Mouse (Mus musculus): ENCODE measurements at regions not wholly inside any gene's neighbourhood (a gene's known extent, or its start where the extent isn't known, plus 50 kb on each side); places are given as distances from the start of the nearest gene placed in this dataset.

DNA sequence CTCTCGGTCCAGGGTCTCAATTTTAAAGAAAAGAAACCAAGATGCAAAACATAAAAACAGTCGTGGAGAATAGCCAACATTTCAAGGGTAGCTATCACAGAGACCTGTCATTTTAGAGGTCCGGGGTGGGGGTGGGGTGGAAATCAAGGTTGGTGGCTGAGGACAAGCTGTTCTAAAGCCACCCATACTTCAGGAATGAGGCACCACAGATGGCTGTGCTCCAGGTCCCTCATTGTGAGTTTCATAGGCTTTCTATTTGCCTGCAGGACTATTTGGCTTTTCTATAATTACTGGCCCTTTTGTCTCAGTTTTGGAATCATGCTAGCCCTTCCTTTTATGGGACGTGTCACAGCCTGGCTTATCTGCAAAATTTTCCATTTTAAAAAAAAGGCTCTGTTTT is 55.4 kb upstream of the L3mbtl4 start:
- no peak for DNase-seq (ENCODE audit: low read depth, low spot score)

GRCm38 (mm10) chr17:68223170-68223569 is 50.4 kb upstream of the L3mbtl4 start:
- DNase-seq (ENCODE audit: low read depth, low spot score), result no peak
